Mouse (Mus musculus) spleen, adult 2 months (tissue): ENCODE data around the gene Cpsf3.

ENCODE experiments used
- CTCF ChIP-seq: fragments of 200-500 bp; IDR thresholded peaks from 2 replicates; pipeline ENCODE4 v1.5.1; 2011; ENCODE audit warnings: mild to moderate bottlenecking, inconsistent platforms; ENCODE audit not compliant: insufficient read depth, insufficient read length, insufficient replicate concordance; ENCODE audit errors: extremely low read depth
- POLR2A ChIP-seq: fragments of 200-500 bp; IDR thresholded peaks from 2 replicates; pipeline ENCODE4 v1.6.1; 2011; ENCODE audit warnings: low read depth, low read length, inconsistent platforms

DNA sequence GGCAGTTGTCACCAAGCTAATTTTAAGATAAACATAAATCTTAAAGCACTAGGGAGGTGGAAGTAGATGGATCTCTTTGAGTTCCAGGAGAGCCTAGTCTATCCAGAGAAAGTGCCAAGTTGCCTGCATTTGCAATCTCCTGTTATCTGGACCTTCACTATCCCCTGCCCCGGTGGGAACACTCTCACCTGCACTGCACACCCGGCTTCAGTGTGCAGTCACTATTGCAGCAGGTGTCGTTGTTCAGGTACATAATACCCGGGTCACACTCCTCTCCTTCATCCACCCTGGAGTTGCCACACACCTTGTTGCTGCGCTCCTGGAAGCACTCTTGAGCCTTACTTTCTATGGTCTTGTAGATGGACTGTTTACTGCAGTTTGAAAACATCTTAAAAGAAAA lies 48.6 kb downstream of the Cpsf3 start:
- no peak for TF ChIP-seq CTCF
- no peak for TF ChIP-seq POLR2A
